Mouse (Mus musculus) gastrocnemius, postnatal 14 days (tissue): ENCODE measurements around the gene Hoxb4. TPM values are rescaled to one million over a fixed set of nuclear protein-coding genes. Genes with fewer than 3 reads are reported as not detected.

Experiments used
- DNase-seq: peaks from one replicate; pipeline ENCODE4 v3.0.0; 2021; ENCODE audit warnings: mixed read lengths
- intact Hi-C: fragments of 180-260 bp; cut with DNase I; formaldehyde crosslinking; loops from one replicate; pipeline ENCODE4 v1.15.1; 2025; ENCODE audit warnings: low total_unique reads
- total RNA-seq, 2 experiments: library from RNA; stranded (reverse); gene quantifications; 2 replicates each; pipeline ENCODE4 v1.2.3; 2021

The Hoxb4 gene
- total RNA-seq, 2 experiments from 2014 or later: 0.51 to 0.53 TPM

- DNase-seq: no peak
- intact Hi-C loops: no loop called here
These were observed 21.1 kb upstream of the Hoxb4 start for GRCm38 (mm10) chr11:96296997-96297396.

- intact Hi-C loops: no loop called here
- no peak for DNase-seq
These were observed 20.6 kb upstream of the Hoxb4 start for GRCm38 (mm10) chr11:96297428-96297827.

- DNase-seq: no peak
- intact Hi-C loops: no loop called here
These were observed 20.0 kb upstream of the Hoxb4 start for GRCm38 (mm10) chr11:96297968-96298635.

GRCm38 (mm10) chr11:96298895-96299667, 19.0 kb upstream of the Hoxb4 start:
- no peak for DNase-seq
- intact Hi-C loops: no loop called here

GRCm38 (mm10) chr11:96299781-96300180, 18.3 kb upstream of the Hoxb4 start:
- intact Hi-C loops: loop anchor here (5.0 to 10.0 kb wide), 2 partner anchors 105 to 238 kb away; no protein-coding TSS in a partner anchor
- DNase-seq: no peak

- DNase-seq: no peak
- intact Hi-C loops: loop anchor here (5.0 to 10.0 kb wide), 2 partner anchors 104 to 237 kb away; no protein-coding TSS in a partner anchor
These were observed 17.6 kb upstream of the Hoxb4 start for GRCm38 (mm10) chr11:96300354-96301063.

GRCm38 (mm10) chr11:96301064-96301431, 17.0 kb upstream of the Hoxb4 start:
- intact Hi-C loops: loop anchor here (5.0 to 10.0 kb wide), 2 partner anchors 104 to 236 kb away; no protein-coding TSS in a partner anchor
- no peak for DNase-seq

GRCm38 (mm10) chr11:96301837-96302236, 16.2 kb upstream of the Hoxb4 start:
- no peak for DNase-seq
- intact Hi-C loops: loop anchor here (5.0 to 10.0 kb wide), 2 partner anchors 103 to 235 kb away; no protein-coding TSS in a partner anchor

GRCm38 (mm10) chr11:96302381-96303150, 15.5 kb upstream of the Hoxb4 start:
- DNase-seq: no peak
- intact Hi-C loops: loop anchor here (5.0 to 10.0 kb wide), 2 partner anchors 102 to 235 kb away; no protein-coding TSS in a partner anchor

- DNase-seq: peak; percentile 66
- intact Hi-C loops: loop anchor here (5.0 to 10.0 kb wide), 2 partner anchors 101 to 234 kb away; no protein-coding TSS in a partner anchor
These were observed 14.6 kb upstream of the Hoxb4 start, which contains the start of gene Hoxb5 for GRCm38 (mm10) chr11:96303151-96304099. TSS of gene Hoxb5 (plus strand) at chr11:96303336.

- no peak for DNase-seq
- intact Hi-C loops: loop anchor here (5.0 to 10.0 kb wide), 2 partner anchors 100 to 233 kb away; no protein-coding TSS in a partner anchor
These were observed 13.5 kb upstream of the Hoxb4 start for GRCm38 (mm10) chr11:96304381-96305195.

GRCm38 (mm10) chr11:96305505-96306182, 12.4 kb upstream of the Hoxb4 start:
- intact Hi-C loops: loop anchor here (10.0 kb wide), 1 partner anchor 99 kb away; no protein-coding TSS in a partner anchor
- no peak for DNase-seq

- DNase-seq: no peak
- intact Hi-C loops: loop anchor here (10.0 kb wide), 1 partner anchor 98 kb away; no protein-coding TSS in a partner anchor
These were observed 11.7 kb upstream of the Hoxb4 start for GRCm38 (mm10) chr11:96306183-96306907.

- DNase-seq: no peak
- intact Hi-C loops: loop anchor here (10.0 kb wide), 1 partner anchor 98 kb away; no protein-coding TSS in a partner anchor
These were observed 11.2 kb upstream of the Hoxb4 start for GRCm38 (mm10) chr11:96306908-96307269.

- intact Hi-C loops: loop anchor here (10.0 kb wide), 1 partner anchor 96 kb away; no protein-coding TSS in a partner anchor
- DNase-seq: no peak
These were observed 9.3 kb upstream of the Hoxb4 start for GRCm38 (mm10) chr11:96308763-96309162.

GRCm38 (mm10) chr11:96309288-96309687, 8.8 kb upstream of the Hoxb4 start:
- DNase-seq: no peak
- intact Hi-C loops: loop anchor here (10.0 kb wide), 1 partner anchor 96 kb away; no protein-coding TSS in a partner anchor
